Mouse (Mus musculus): Measurements from ENCODE around the gene Mrpl1.

GRCm38 (mm10) chr5:96240856-96241255 is 31.6 kb downstream of the Mrpl1 start:
- TF ChIP-seq CTCF (IDR thresholded peaks at IDR 0.05; ENCODE audit: borderline replicate concordance, extremely low read depth, insufficient read depth, insufficient read length) = no peak
- no peak for TF ChIP-seq POLR2A (IDR thresholded peaks at IDR 0.05; ENCODE audit: borderline replicate concordance, extremely low read depth, insufficient read depth, insufficient read length, poor library complexity, severe bottlenecking)
